Mouse (Mus musculus) heart, postnatal 4 days (tissue): ENCODE results near the gene Babam2. TPM values are rescaled to one million over a fixed set of nuclear protein-coding genes. Genes with fewer than 3 reads are reported as not detected.
A peak's percentile ranks its signal among the peaks of the same experiment; 100 is the strongest.
"Not testable (repeated sequence)": the region's sequence is repeated elsewhere in the genome, so short reads cannot be mapped to it uniquely, and the experiment has no call there.

Source experiments
- DNase-seq: peaks from one replicate; pipeline ENCODE4 v3.0.0; 2021
- total RNA-seq, 2 experiments: library from RNA; stranded (reverse); gene quantifications; 2 replicates each; pipeline ENCODE4 v1.2.3; 2021

Gene Babam2
- total RNA-seq, 2 experiments from 2014 or later: 43.1 to 43.9 TPM

DNA sequence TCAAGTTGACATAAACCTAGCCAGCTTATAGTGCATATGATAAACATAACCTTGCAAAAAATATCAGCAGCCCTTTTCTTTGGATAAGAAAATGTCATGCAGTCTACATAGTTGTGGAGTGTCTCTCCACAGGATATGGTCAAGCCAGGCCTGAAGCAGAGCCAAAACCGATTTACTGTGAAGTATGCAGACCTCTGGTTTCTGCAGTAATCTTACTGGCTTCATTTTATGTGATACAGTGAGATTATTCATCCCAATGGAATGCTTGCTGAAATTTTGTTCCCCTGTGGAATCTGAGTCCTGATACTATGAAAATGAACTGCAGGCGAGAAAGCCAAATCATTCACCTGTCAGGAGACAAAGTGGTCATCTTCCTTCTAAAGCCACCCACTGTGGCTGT is 138.2 kb downstream of the Babam2 start:
- DNase-seq: no peak

DNA sequence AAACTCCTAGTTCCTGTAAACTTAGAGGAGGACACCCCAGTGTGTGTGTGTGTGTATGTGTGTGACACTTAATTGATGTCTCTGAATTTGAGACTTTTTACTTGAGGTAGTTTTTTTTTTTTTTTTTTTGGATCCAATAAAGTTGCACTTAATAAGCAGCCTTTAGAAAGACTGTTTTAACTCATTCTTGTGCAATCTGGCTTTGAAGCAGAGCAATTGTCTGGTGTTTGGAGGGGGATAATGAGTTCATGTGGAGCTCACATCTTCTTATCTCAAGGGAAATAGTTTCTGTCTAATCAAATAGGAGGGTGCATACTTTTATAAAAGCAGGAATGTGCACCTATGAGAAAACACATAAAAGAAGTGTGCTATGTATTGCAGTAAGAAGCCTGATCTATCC is 142.5 kb downstream of the Babam2 start:
- no peak for DNase-seq

DNA sequence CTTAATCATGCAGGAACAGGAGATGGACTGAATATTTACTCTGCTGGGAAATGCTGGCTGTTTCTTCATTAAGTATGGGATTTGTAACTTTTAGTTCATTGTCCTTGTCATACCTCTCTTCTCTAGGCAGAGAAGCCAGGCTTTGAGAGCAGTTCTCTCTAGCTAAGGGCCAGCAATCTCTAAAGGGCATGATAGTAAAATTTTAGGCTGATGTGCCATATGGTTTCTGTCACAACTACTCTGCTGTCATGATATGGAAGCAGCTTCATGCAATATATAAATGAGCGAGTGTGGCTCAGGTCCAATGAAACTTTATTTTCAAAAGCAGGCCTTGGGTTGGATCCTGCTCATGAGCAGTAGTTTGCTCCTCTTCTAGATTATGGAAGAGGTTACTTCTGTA is 142.9 kb downstream of the Babam2 start:
- DNase-seq: no peak

DNA sequence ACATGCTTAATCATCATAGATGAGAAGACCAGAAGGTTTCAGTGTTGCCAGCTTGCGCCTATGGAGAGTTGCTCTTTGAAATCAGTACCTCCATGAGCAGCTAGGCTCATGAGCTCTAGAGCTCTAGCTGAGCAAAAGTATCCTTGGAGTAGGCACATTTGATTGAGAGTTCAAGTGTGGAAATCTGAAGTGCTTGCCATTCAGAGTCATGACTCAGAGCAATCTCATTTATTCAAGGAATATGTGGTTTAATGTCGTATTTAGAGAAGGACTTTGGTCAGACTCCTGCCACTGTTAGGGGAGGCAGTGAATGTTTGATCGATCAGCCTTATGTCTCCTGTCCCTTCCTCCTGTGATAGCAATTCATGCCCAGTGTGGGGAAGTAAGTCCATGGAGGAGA is 147.4 kb downstream of the Babam2 start:
- no peak for DNase-seq

DNA sequence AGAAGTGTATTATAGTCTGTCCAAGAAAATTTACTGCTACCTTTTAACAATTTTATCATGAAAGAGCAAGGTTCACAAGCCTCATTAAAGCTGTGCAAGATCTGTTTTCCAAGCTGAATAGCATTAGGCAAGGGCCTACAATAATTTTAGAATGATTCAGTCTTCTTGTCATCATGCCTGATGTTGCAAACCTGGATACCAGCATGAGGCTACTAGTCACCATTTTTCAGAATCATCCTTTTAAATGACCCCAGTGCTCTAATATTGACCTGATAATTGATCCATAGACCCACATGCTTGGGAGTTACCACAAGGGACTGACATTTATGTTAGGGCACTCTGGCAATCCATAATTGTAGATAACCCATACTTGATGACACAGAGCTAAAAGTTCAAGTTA is 149.5 kb downstream of the Babam2 start:
- no peak for DNase-seq

DNA sequence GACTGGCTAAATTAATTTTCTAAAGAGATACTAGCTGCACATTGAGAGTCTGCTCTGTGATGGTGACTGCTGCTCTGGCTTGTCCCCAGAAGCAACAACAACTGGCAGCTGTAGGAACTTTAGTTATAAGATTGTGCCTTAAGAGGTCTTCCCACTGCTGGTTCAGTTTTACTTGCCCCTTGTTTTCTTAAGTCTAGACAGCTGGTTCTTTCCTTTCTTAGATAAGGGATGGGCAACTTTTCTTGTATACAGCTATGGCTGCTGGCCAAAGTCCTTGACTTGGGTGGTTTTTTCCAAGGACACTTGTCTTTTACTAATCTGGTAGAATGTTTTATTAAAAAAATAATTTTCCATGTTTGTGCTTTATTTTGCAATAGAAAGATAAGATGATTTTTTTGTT is 151.5 kb downstream of the Babam2 start:
- DNase-seq: no peak

DNA sequence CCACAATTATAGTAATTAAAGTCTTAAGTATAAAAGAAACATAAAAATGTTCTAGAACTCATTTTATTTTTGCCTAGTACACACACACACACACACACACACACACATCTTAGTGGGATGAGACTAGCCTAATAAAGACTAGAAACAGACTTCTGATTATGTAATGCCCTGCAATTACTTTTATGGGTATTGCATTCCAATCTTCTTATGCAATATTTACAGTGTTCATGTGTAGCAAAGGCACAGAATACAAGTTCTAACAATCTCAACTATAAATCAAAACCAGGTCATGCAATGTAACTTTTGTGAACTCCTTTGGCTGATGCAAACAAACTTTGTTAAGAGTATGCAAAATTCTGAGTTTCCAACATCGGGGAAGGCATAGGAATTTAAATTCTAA is 155.3 kb downstream of the Babam2 start:
- DNase-seq: no peak

DNA sequence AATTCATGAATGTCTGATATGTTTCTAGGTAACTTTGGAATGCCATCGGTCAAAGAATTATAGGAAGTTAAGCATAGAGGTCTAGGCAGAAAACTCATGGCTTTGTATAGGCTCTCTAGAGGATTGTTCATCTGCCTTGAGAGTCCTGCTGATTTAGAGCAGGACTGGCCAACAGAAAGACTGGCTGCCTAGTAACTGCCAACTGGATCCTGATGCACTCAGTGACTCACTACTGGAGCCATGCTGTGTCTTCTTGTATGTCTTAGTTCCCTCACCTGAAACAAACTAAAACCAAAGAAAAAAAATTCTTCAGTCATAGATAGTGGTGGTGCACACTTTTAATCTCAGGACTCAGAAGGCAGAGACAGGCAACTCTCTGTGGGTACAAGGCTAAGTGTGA is 156.3 kb downstream of the Babam2 start:
- no peak for DNase-seq

DNA sequence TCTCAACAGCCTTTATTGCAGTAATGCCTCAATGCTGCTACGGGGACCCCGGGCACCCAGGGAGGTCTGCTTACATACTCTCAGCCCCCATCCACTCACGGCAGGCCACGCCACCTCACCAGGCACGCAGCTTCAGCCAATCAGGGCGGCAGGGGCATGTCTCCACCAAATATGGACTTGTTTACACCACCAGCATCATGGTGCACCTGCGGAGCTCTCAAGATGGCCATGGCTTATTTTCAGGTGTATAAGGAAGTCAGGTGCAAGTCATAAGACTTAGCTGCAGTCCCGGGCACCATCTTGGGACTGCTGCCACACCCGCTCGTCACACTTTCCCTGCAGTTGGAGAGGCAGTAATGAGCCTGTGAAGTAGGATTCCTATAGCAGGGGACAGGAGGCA is 161.4 kb downstream of the Babam2 start:
- not testable (repeated sequence) for DNase-seq

DNA sequence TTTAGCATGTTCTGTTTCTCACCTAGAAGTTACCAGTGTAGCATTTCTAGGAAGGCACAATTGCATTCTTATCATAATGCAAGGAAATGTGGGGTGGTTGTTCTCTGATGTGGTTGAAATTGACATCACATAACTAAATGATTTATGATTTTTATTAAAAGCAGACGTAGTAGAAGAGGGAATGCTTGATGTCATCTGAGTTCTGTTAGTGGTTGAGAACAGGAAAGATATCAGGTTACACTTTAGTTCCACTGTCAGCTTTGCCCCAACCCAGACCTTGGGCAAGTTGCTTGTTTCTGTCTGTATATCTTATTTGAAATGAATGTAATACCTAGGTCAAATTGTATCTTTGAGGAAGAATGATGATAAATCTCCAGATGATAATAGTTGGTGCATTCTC is 162.9 kb downstream of the Babam2 start:
- DNase-seq: no peak

DNA sequence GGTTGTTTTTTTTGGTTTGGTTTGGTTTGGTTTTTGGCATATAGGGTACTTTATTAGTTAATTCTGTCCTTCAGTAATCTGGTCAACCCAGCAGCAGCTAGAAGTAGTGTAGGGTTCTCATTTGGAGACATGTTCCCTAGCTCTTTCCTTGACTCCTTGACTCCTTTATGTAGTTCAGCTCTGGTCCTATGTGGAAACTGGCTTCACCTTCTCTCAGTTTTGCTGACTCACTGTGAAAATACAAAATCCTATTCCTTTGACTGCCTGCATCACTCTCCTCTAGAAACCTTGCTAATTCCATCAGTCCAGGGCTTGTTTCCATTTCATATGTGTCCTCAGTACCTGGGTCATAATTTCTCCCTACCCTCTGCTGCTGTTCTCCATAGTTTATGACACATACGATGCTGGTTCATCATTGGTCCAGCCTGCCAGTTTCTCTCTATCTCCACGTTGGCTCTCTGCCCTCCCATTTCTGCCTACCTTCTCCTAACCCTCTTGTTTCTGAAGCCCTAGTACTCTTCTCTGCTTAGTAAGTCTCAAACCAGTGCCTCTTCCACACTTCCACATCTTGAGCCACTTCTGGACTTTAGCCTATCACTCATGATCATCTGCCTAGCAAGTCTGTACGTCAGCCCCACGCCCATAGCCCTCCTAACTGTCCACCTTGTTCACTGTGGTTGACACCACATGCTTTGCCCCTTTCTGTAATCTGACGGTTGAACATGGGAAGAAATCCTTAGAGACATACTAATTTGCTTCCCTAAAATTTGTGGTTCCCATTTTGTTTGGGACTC is 163.5 kb downstream of the Babam2 start:
- no peak for DNase-seq

DNA sequence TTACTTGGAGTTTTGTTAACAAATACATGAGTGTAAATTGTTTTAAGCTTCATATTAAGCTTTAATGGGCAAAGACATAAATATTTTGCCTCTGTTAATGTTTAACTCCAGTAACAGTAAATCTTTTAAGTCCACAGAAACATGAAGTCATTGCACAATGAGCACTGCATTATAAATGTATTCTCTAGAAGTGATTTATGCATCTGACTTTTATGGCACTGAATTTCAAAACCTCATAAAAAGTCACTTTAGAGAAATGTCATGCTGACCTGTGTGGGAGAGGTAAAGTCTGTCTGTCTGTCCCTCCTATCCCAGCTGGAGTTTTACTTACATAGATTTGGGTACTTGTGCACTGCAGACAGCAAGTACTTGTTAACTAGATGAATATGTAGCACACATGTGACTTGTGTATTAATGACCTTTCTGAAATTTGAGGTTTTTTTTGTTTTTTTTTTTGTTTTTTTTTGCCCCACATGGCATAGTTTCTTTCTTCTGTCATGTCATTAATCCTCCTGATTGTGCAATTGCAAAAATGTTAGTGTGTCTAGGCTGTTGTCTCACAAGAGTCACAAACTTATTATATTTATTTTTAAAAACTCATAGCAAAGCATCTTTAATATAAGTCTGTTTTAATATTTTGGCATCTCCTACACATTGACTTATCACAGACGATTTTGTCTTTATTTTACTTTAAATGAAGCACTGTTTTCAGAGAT is 165.4 kb downstream of the Babam2 start:
- no peak for DNase-seq

DNA sequence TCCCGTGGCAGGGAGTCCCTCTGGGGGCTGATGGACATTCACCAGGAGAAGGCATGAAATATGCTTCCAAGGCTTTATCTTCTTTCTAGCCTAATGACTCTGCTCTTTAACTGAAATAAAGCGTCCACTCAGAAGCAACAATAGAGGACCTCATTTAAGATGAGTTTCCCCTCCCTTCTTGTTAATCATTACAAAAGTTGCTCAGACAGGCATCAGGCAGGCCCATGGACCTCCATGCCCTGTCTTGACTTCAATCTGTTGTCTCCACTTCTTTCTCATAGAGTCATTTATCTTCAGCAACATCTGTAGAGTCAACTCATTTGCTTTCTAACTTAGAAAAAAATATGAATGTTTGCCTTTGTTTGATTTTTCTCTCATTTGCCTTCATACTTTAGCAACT is 166.6 kb downstream of the Babam2 start:
- no peak for DNase-seq

DNA sequence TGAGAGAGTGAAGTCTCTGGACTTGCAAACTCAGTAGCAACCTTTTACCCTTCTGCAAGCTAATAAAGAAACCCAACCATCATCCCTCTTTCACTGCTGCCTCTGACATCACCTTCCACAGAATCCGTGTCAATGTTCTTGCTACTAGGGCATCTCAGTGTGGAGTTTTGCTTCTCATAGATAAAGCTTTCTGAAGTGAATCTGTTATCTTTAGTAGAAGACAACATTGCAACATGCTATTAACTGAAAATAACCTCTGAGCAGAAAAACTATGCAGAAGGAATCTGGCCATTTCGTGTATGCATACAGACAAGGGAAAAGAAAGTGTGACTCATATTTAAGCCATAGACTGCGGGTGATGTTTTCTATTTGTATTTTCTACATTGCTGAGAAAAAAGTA is 168.6 kb downstream of the Babam2 start:
- DNase-seq: no peak

DNA sequence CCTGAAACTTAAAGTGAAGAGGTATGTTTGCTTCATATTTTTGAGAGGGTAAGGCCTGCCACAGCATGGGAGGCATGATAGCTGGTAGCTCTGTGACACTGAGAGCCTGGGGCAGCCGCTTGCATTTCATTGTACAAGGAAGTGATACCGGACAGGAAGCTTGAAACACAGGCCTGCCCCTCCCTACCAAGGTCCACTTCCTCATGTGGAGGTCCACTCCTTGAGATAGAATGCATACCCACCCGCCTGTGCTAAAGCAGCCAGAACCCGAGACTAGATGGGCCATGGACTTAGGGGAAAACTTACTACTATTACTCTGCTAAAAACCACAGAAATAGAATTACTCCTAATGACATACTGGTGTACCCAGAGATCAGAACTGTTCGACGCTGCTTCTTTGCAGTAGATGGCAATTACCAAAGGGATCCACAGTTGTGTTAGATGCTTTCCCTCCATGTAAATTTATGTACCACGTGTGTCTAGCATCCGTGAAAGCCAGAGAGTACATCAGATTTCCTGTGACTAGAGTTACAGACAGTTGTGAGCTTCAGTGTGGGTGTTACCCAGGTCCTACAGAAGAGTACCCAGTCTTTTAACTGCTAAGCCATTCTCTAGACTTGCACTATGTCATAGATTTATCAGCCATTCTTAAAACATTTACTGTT is 173.5 kb downstream of the Babam2 start:
- DNase-seq: no peak

DNA sequence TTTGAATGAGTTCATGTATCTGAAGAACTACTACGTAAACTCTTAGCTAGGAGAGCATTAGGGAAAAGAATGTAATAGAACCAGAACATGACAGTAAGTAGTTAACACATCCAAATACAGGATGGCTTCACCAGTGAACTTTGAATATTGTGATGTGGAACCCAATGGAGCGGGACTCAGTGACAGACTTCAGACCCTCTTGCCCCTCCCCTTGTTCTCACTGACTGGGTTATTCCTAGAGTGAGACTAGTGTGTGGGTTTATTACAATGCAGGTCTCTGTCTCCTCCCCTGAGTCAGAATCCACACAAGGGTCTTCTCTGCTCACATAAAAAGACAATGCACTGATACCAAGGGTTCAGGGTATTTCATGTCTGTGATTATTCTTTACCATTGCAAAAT is 175.8 kb downstream of the Babam2 start:
- no peak for DNase-seq

DNA sequence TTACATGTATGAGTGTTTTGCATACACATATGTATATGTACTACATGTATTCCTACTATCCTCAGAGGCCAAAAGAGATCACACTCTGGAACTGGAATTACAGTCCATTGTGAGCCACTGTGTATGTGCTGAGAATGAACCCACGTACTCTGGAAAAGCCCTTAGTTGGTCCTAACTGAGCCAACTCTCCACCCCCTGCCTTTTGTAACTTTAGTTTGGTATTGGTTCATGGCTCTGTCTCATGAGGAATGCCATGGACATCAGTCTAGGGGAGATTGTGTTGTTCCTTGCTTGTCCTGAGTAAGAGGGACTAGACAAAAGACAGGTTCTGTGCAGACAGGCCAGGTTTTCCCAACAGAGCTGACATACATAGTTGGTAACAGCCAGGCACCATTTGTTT is 177.1 kb downstream of the Babam2 start:
- DNase-seq: no peak

DNA sequence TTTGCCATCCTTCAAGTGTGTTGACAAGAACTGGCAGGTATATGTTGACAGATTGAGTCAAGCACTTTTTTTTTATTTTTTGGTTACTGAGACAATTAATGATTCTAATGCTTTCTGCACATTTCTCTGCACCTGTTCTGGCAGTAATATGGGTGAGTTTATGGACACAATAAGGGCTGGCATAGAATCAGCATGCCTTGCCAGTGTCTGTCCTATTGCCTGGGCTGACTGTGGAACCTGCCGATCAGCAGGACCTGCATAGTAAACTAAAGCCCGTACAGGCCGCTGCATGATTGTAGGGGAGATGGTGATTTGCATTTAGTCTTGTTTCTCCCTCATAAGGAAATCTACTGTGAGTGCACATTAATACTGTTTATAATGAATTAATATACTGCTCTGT is 178.0 kb downstream of the Babam2 start:
- DNase-seq: no peak

DNA sequence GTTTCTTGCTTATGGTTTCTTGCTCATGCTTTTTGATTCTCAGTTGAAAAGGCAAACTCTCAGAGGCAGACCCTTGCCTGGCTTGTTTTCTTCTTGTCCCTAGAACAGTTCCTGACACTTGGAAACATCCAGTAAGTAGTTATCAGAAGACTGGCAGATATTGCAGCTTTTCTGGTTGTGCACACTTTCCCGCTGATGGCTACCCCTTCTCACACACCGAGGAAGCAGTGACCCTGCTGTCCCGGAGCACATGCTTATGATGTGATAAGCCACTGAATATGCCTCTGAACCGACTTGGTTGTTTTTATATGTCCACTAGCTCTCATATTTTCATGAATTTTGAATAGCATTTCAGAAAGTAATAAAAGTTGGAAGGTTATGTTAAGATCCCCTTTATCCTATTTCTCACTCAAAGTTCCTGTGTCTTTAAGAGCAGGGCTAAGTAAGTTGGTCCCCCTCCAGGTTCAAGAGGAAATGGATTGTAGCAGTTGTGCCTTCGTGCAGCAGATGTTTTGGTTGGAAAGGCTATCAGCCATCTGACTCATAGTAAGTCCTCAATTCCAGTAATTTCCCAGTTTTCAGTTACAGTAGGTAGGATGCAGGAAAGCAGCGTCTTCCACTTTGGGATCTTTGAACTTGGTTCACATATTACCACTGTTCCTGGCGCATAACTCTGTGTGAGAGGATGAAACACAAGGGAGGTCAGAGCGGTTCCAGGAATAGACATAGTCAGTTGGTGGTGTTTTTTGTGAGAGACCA is 178.9 kb downstream of the Babam2 start:
- DNase-seq: peak; percentile 49

DNA sequence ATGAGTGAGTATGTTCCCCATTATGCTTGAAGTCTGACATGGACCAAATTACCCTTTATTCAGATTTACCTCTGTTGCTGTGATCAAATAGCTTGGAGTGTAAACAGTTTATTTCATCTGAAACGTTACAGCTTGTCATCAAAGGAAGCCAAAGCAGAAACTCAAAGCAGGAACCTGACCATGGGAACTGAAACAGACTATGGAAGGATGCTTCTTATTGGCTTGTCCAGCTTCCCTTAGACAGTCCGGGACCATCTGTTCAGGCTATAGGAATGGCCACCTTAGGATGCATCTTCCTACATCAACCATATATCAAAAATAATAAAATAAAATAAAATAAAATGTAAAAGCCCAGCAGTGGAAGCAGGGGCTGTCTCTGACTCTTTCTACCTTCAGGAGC is 183.0 kb downstream of the Babam2 start:
- DNase-seq: no peak

DNA sequence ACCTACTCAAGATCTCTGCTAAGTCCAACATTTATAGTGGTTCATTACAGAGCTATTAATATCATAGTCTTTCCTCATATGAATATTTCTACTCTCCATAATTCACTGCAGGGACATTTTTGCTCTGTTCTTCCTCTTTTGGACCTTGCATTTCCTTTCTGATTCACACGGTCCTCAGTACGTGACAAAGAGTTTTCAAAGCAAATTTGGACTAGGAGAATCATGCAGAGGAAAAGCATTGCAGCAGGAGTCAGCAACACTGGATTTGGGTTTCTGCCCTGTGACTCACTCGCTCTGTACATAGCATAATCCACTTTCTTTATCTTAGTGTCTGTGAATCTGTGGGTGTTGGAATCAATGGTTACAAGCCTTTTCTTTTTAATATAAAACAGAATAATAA is 184.8 kb downstream of the Babam2 start:
- no peak for DNase-seq

DNA sequence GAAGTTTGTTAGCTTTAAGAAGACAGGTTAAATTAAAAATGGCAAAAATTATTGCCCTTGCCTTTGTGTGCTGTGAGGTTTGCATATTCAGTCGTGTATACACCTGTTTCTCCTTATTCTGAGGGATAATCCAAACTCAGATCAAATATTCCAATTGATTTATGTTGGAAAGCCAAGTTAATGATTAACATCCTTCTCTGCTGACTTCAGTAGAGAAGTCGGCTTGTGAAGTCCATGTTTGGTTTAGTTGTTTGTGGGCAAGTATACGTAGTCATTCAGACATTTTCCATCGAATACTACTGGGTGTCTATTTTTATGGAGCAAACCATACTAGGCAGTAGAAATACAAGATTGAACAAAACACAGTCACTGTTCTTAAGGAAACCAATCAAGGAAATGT is 187.5 kb downstream of the Babam2 start:
- DNase-seq: no peak

DNA sequence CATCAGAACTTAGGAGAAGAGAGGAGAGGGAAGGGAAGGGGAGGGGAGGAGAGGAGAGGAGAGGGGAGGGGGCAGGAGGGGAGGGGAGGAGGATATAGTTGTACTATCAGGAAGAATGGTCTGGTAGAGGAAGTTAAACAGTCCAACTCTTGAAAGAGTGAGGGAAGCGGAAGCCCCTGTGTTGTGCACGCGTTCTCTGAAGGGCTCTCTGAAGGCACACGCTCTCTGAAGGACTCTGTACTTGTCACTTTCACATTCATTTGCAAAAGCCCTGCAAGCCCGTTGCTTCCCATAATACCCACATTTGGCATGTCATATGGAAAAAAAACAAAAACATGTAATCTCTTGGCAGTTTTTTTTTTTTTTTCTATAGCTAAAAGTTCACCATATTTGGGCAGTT is 190.1 kb downstream of the Babam2 start:
- DNase-seq: no peak
